Mouse (Mus musculus): ENCODE measurements around the gene Baiap2. TPM values are rescaled to one million over a fixed set of nuclear protein-coding genes. Genes with fewer than 3 reads are reported as not detected.

Baiap2 gene
- polyA plus RNA-seq, 1 experiment = 151 TPM

DNA sequence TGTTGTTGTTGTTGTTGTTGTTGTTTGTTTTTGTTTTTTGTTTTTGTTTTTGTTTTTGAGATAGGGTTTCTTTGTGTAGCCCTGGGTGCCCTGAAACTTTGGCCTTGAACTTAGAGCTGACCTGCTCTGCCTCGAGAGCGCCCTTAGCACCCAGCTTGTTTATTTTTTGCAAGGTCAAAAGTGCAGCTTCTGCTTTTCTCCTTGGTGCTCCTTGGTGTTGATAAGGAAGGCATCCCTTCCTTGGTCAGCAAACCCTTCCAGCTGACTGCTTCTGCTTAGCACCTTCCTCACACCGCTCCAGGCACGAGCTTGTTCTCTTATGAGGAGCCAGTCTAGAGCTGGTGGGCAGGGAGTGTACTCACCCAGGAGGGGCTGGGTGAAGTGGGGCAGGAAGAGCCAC is 11.7 kb downstream of the Baiap2 start:
- H3K27me3 ChIP-seq (ENCODE audit: control insufficient read depth, insufficient read depth, low read length) = no peaks in the 10 kb centered on the region
- H3K36me3 ChIP-seq (ENCODE audit: control insufficient read depth, insufficient read depth, low read length) = no peaks in the 10 kb centered on the region; the same call in 1 of the 2 replicates
- peaks cover 8% of the 10 kb centered on the region for H3K4me1 ChIP-seq (ENCODE audit: control insufficient read depth, insufficient read depth, low read length)
- no peak overlapping the region for H3K4me3 ChIP-seq (ENCODE audit: control insufficient read depth, low read depth, low read length)
- H3K27ac ChIP-seq (ENCODE audit: control insufficient read depth, insufficient read depth, low read depth, low read length) = no peak overlapping the region
- no peak for TF ChIP-seq CTCF (IDR thresholded peaks at IDR 0.05; ENCODE audit: control insufficient read depth, insufficient read depth, insufficient replicate concordance, low read depth, low read length)
- no peak for TF ChIP-seq POLR2A (IDR thresholded peaks at IDR 0.05; ENCODE audit: control insufficient read depth, low read depth, low read length)

DNA sequence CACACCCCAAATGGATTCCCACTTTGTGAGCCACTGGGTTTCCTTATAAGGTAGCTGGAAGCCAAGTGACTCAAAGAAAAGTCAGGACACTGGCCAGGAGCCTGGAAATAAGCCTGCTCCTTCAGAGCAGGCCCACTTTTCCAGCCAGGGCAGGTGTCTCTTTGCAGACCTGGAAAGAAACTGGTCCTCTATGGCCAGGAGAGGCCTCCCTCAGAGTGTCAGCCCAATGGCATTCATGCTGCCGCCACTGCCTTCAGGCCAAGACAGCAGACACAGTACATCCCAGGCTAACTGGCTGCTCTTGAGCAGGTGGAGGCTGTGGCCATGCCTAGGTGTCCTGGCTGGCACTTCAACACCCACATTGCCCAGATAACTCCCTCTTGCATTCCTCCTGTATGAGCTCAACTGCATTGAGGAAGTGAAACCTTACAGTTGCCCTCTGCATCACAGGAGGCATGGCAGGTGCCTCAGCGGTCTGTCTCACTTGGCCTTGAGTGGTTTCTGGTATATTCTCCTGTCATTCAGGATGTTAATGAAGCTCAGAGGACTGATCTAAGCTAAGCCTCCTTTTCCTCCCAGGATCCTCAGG is 12.3 kb downstream of the Baiap2 start:
- Histone ChIP-seq H3K4me1 (ENCODE audit: control insufficient read depth, insufficient read depth, low read length) (peaks cover 3% of the 10 kb centered on the region), H3K27ac (ENCODE audit: control insufficient read depth, insufficient read depth, low read depth, low read length) (no peak overlapping the region), H3K27me3 (ENCODE audit: control insufficient read depth, insufficient read depth, low read length) (no peaks in the 10 kb centered on the region), H3K36me3 (ENCODE audit: control insufficient read depth, insufficient read depth, low read length) (no peaks in the 10 kb centered on the region; the same call in 1 of the 2 replicates), H3K4me3 (ENCODE audit: control insufficient read depth, low read depth, low read length) (no peak overlapping the region)
- TF ChIP-seq POLR2A (IDR thresholded peaks at IDR 0.05; ENCODE audit: control insufficient read depth, low read depth, low read length) (no peak), CTCF (IDR thresholded peaks at IDR 0.05; ENCODE audit: control insufficient read depth, insufficient read depth, insufficient replicate concordance, low read depth, low read length) (no peak)

- TF ChIP-seq POLR2A (IDR thresholded peaks at IDR 0.05; ENCODE audit: control insufficient read depth, low read depth, low read length) (no peak), CTCF (IDR thresholded peaks at IDR 0.05; ENCODE audit: control insufficient read depth, insufficient read depth, insufficient replicate concordance, low read depth, low read length) (no peak)
- peaks cover 3% of the 10 kb centered on the region for H3K4me1 ChIP-seq (ENCODE audit: control insufficient read depth, insufficient read depth, low read length)
- H3K27ac ChIP-seq (ENCODE audit: control insufficient read depth, insufficient read depth, low read depth, low read length) = no peak overlapping the region
- H3K36me3 ChIP-seq (ENCODE audit: control insufficient read depth, insufficient read depth, low read length) = no peaks in the 10 kb centered on the region; the same call in 1 of the 2 replicates
- no peak overlapping the region for H3K4me3 ChIP-seq (ENCODE audit: control insufficient read depth, low read depth, low read length)
- H3K27me3 ChIP-seq (ENCODE audit: control insufficient read depth, insufficient read depth, low read length) = no peaks in the 10 kb centered on the region
Observed at GRCm38 (mm10) chr11:119955432-119955831, 12.9 kb downstream of the Baiap2 start.

GRCm38 (mm10) chr11:119956590-119956989 is 14.0 kb downstream of the Baiap2 start:
- TF ChIP-seq CTCF (IDR thresholded peaks at IDR 0.05; ENCODE audit: control insufficient read depth, insufficient read depth, insufficient replicate concordance, low read depth, low read length) = no peak
- no peak for TF ChIP-seq POLR2A (IDR thresholded peaks at IDR 0.05; ENCODE audit: control insufficient read depth, low read depth, low read length)
- H3K27me3 ChIP-seq (ENCODE audit: control insufficient read depth, insufficient read depth, low read length) = no peaks in the 10 kb centered on the region
- no peak overlapping the region for H3K27ac ChIP-seq (ENCODE audit: control insufficient read depth, insufficient read depth, low read depth, low read length)
- H3K4me3 ChIP-seq (ENCODE audit: control insufficient read depth, low read depth, low read length) = no peak overlapping the region
- H3K36me3 ChIP-seq (ENCODE audit: control insufficient read depth, insufficient read depth, low read length) = no peaks in the 10 kb centered on the region; the same call in 1 of the 2 replicates
- peaks cover 3% of the 10 kb centered on the region for H3K4me1 ChIP-seq (ENCODE audit: control insufficient read depth, insufficient read depth, low read length)

DNA sequence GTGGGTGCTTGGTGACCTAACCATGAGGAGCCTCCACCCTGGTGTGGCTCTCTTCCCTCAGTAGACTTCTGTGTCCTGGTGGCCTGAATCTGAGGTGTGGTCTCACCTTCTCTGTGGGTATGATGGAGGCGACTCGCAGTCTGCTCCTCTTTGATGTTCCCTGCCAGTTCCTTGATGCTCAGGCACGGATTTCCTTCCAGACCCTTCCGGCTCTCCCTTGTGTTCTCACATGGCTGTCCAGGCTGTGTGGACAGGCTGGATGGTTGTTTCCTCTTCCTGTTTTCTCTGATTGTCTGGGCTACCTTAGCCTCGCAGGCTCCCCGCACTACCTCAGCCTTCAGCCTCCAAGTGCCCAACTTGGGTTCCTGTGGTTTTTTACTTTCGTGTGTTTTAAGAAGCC is 16.3 kb downstream of the Baiap2 start:
- Histone ChIP-seq H3K36me3 (ENCODE audit: control insufficient read depth, insufficient read depth, low read length) (peaks cover 2% of the 10 kb centered on the region), H3K4me3 (ENCODE audit: control insufficient read depth, low read depth, low read length) (no peak overlapping the region), H3K27ac (ENCODE audit: control insufficient read depth, insufficient read depth, low read depth, low read length) (no peak overlapping the region), H3K4me1 (ENCODE audit: control insufficient read depth, insufficient read depth, low read length) (peaks cover 3% of the 10 kb centered on the region), H3K27me3 (ENCODE audit: control insufficient read depth, insufficient read depth, low read length) (no peaks in the 10 kb centered on the region)
- TF ChIP-seq POLR2A (IDR thresholded peaks at IDR 0.05; ENCODE audit: control insufficient read depth, low read depth, low read length) = no peak

DNA sequence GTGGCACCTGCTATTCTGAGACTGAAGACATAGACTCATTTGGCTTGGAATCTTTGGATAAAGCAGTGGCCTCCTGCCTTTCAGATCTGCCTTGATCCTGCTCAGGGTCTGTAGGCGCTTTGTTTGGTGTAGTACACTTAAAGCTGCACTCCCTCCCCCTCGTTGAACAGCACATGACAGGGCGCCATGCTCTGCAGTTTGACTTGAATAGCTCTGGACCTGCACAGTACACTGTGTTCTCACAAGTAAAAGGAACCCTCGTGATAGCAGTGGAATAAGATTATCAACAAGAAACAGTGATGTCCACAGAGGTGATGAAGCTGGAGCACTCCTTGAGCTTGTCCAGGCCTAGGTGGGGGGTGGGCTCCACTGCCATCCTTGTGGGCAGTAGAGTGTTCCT is 17.2 kb downstream of the Baiap2 start:
- no peak overlapping the region for H3K27ac ChIP-seq (ENCODE audit: control insufficient read depth, insufficient read depth, low read depth, low read length)
- peaks cover 2% of the 10 kb centered on the region; the same call in 1 of the 2 replicates for H3K4me1 ChIP-seq (ENCODE audit: control insufficient read depth, insufficient read depth, low read length)
- no peaks in the 10 kb centered on the region for H3K27me3 ChIP-seq (ENCODE audit: control insufficient read depth, insufficient read depth, low read length)
- H3K36me3 ChIP-seq (ENCODE audit: control insufficient read depth, insufficient read depth, low read length) = peaks cover 2% of the 10 kb centered on the region
- no peak for TF ChIP-seq CTCF (IDR thresholded peaks at IDR 0.05; ENCODE audit: control insufficient read depth, insufficient read depth, insufficient replicate concordance, low read depth, low read length)
- no peak for TF ChIP-seq POLR2A (IDR thresholded peaks at IDR 0.05; ENCODE audit: control insufficient read depth, low read depth, low read length)
- no peak overlapping the region for H3K4me3 ChIP-seq (ENCODE audit: control insufficient read depth, low read depth, low read length)

- Histone ChIP-seq H3K4me1 (ENCODE audit: control insufficient read depth, insufficient read depth, low read length) (peaks cover 2% of the 10 kb centered on the region; the same call in 1 of the 2 replicates), H3K4me3 (ENCODE audit: control insufficient read depth, low read depth, low read length) (no peak overlapping the region), H3K27ac (ENCODE audit: control insufficient read depth, insufficient read depth, low read depth, low read length) (no peak overlapping the region), H3K36me3 (ENCODE audit: control insufficient read depth, insufficient read depth, low read length) (peaks cover 2% of the 10 kb centered on the region), H3K27me3 (ENCODE audit: control insufficient read depth, insufficient read depth, low read length) (no peaks in the 10 kb centered on the region)
- TF ChIP-seq CTCF (IDR thresholded peaks at IDR 0.05; ENCODE audit: control insufficient read depth, insufficient read depth, insufficient replicate concordance, low read depth, low read length) (no peak), POLR2A (IDR thresholded peaks at IDR 0.05; ENCODE audit: control insufficient read depth, low read depth, low read length) (no peak)
Observed at GRCm38 (mm10) chr11:119960671-119961070, 18.1 kb downstream of the Baiap2 start.

Measured in testis, adult 2 months (tissue).